Mouse (Mus musculus) gastrocnemius, adult 18-20 months (tissue): ENCODE measurements at regions not wholly inside any gene's neighbourhood (a gene's known extent, or its start where the extent isn't known, plus 50 kb on each side); places are given as distances from the start of the nearest gene placed in this dataset.

ENCODE experiments used
- DNase-seq: peaks from one replicate; pipeline ENCODE4 v3.0.0; 2021; ENCODE audit warnings: low spot score

GRCm38 (mm10) chr3:147273446-147273845 lies 421.3 kb downstream of the Ttll7 start:
- no peak for DNase-seq

DNA sequence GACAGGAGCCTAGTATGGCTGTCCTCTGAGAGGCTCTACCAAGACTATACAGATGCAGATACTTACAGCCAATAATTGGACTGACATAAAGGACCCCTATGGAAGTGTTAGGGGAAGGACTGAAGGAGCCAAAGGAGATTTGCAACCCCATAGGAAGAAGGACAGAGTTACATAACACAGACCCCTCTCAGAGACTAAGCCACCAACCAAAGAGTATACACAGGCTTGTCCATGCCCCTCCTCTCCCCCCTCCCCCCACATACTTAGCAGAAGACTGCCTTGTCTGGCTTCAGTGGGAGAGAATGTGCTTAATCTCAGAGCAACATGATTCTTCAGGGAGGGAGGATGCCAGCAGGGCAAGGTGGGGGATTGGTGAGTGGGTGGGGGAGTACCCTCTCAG lies 426.4 kb downstream of the Ttll7 start:
- no peak for DNase-seq

DNA sequence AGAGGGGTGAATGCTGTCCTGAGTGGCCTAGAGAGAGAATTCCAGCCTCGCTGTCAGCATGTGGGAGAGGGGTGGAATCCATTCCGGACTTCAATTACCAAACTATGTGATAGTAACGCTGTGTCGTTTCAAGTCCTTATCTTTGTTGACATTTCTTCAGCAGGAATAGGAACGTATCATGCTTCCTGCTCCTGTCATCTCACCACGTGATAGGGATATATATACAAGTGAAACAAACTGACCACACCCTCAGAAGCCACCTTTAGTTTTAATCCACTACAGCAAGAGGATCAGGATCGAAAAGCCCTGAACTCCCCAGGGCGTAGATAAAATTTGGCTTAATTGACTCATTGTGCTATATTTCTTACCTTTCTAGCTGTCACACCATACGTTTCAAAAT lies 431.6 kb downstream of the Ttll7 start:
- DNase-seq: no peak

DNA sequence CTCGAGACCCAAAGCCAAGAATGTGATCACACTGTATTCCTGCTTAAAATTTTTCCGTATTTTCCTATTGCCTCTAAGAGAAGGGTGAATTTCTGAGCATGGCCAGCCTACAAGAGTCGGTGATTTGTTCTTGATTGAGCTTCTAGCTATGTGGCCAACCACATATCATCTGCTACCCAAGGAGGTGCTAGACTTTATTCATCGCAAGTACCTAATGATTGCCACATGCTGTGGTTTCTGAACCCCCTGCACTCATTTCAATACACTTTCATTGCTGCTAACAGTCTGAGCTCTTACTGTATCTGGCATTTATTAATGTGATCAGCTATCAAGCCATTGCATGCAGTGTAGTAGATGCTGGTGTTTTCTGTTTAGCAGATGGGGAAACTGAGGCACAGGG lies 432.2 kb downstream of the Ttll7 start:
- no peak for DNase-seq

GRCm38 (mm10) chr3:147285496-147285895 lies 433.3 kb downstream of the Ttll7 start:
- no peak for DNase-seq

GRCm38 (mm10) chr3:147287503-147287902 lies 435.3 kb downstream of the Ttll7 start:
- no peak for DNase-seq

DNA sequence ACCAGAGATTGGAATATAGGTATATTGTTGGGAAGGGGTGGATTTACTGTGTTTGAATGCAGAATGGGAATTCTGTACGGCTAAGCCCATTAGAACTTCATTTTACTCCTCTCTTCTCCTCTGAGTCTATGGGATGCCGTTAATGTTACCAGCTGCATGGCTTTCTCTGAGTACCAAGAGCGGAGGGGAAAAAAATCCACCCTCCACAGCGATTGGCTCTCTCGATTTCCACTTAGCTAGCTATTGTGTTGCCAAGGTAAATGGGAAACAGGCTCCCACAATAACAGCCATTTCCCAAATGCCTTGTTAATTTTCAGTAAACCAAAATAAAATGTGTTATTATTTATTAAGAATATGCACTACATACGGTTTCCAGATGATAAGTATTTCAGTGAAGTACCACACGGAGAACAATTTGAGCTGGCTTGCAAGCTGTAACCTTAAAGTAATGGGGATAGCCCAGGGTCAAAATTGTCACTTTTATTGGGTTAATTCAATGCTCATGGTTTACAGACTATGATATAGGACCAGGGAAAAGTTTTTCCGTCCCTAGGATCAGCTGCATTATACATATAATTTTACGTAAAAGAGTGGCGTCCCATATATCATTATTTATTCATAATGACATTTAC lies 439.6 kb downstream of the Ttll7 start:
- DNase-seq: no peak

GRCm38 (mm10) chr3:147298065-147298464 lies 445.9 kb downstream of the Ttll7 start:
- no peak for DNase-seq

DNA sequence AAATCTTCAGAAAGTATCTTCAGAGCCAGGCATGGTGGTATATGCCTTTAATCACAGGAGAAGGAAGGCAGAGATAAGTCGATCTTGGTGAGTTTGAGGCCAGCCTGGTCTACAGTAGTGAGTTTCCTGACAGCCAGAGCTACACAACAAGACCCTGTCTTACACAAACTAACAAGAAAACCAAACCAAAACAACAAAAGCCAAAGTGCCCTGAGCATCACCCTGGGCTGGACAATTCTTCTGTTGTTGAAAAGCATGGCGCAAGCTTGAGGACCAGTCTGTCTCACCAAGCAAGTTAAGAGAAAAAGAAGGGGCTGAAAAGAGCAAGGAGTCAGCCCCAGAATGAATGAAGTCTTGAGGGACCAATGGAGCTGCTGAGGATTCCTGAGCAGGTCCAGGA lies 473.4 kb downstream of the Ttll7 start:
- DNase-seq: no peak

GRCm38 (mm10) chr3:147334301-147334700 lies 482.1 kb downstream of the Ttll7 start:
- no peak for DNase-seq

GRCm38 (mm10) chr3:147335286-147335685 lies 483.1 kb downstream of the Ttll7 start:
- no peak for DNase-seq

- no peak for DNase-seq
Observed at GRCm38 (mm10) chr3:147339427-147339826, 487.3 kb downstream of the Ttll7 start.

GRCm38 (mm10) chr3:147347278-147348039 lies 495.3 kb downstream of the Ttll7 start:
- no peak for DNase-seq

- no peak for DNase-seq
Observed at GRCm38 (mm10) chr3:147387077-147387476, 534.9 kb downstream of the Ttll7 start.

- no peak for DNase-seq
Observed at GRCm38 (mm10) chr3:147398298-147398697, 546.1 kb downstream of the Ttll7 start.

DNA sequence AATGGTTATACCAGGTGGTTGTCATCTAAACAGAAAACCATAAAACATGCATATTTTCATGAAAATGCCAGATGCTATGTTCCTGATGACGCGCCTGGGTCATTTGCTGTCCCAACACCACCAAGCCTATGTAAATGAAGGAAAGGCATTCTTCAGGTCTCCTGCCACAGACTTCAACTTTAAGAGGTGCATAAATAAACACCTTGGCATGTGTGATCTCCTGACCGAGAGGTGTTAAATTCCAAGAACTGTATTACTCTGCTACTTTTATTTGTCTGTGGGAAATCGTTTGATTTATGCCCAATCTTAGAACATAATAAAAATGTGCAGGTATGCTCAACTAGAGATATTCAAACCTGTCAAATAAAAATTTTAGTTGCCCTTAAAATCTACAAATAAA lies 560.1 kb downstream of the Ttll7 start:
- DNase-seq: no peak

DNA sequence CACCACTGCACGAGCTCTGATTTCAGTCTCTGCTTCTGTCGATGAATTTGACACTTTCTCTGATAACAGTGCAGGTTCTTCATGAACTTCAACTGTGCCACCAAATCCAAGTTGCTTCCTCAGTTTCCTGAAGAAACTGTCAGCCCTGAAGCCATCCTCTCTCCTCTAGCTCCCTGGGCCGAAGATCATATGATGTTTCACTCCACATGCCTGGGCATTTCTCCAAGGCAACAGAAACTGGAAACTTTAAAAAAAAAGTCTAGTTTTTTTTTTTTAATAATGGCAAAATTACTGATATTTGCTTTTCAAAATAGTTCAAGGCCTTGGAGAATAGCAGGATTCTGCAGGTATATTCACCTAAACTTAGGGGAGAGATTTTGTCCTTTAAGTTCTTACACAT lies 564.8 kb downstream of the Ttll7 start:
- DNase-seq: no peak

- no peak for DNase-seq
Observed at GRCm38 (mm10) chr3:147419129-147419528, 567.0 kb downstream of the Ttll7 start.

GRCm38 (mm10) chr3:147422196-147422595 lies 570.0 kb downstream of the Ttll7 start:
- DNase-seq: no peak

DNA sequence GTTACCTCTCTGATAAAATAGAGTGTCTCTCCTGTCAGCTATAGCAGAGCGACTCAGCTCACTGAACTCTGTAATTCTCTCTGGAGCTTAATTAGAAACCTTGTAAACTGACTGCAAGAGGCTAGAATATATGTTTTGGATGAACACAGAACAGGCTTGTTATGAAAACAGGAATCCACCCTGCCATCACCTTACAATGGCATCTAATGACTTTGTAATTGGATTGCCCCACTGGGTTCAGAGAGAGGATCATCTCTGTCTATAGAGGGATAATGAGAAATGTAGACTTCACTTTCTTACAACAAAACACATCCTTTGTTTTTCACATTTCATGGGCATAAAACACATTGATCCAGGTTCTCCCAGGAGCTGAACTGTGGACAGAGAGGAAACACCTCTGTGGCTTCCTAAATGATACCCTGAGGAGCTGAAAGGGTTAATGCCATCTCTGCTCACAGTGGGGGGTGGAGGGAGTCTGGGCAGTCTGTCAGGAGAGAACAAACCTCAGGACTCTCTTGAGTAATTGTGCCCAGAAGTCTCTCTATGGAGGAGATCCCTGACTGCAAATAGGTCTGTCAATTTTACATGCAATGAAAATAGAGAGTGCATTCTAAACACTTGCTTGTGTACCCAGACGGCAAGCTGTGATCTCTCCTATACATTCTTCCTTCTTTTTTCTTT lies 571.9 kb downstream of the Ttll7 start:
- DNase-seq: no peak

- DNase-seq: no peak
Observed at GRCm38 (mm10) chr3:147428837-147429236, 576.7 kb downstream of the Ttll7 start.

GRCm38 (mm10) chr3:147442925-147443690 lies 590.9 kb downstream of the Ttll7 start:
- DNase-seq: no peak
